Mouse (Mus musculus) erythroblast, embryonic 14.5 days (primary cell): ENCODE results near the gene Fyn.

Experiments used
- GATA1 ChIP-seq: IDR thresholded peaks from 2 replicates; pipeline ENCODE4 v1.6.1; 2012; ENCODE audit warnings: low read length, inconsistent platforms, mixed read lengths
- TAL1 ChIP-seq: IDR thresholded peaks from 3 replicates; pipeline ENCODE4 v1.6.1; 2012; ENCODE audit warnings: low read length, inconsistent platforms, mixed read lengths

GRCm38 (mm10) chr10:39506353-39506752 is 137.7 kb downstream of the Fyn start:
- TF ChIP-seq GATA1 (no peak), TAL1 (no peak)
